Mouse (Mus musculus) colon, adult 2 months (tissue): ENCODE results near the gene Acadl. TPM values are rescaled to one million over a fixed set of nuclear protein-coding genes. Genes with fewer than 3 reads are reported as not detected.

Experiments used
- polyA plus RNA-seq: library from polyadenylated mRNA; depleted of rRNA; stranded (reverse); fragments of >200 nt; gene quantifications from 2 replicates; pipeline ENCODE4 v1.2.3, GENCODE M21; 2012; rRNA removed

Acadl gene
- 13.3 and 30.7 TPM in 2 replicates for polyA plus RNA-seq

GRCm38 (mm10) chr1:66862712-66863511, at the start of gene Acadl:
TSS of gene Acadl (minus strand) at chr1:66863277.

GRCm38 (mm10) chr1:66817453-66817839, 45.6 kb downstream of the Acadl start, which contains the start of gene Kansl1l:
TSS of gene Kansl1l (minus strand) at chr1:66817562.

Other genes starting within 250 kb of the Acadl start
- gene Rpe, start 162.4 kb downstream of the Acadl start, polyA plus RNA-seq, result 11.0 and 11.1 TPM in 2 replicates
- gene Kansl1l, start 45.7 kb downstream of the Acadl start, polyA plus RNA-seq, result 0.90 and 1.1 TPM in 2 replicates
- gene Myl1, start 82.1 kb upstream of the Acadl start, polyA plus RNA-seq, result 0.27 TPM in 1 of 2 replicates, not detected in the other
- 39.8 and 42.5 TPM in 2 replicates for gene Lancl1, start 175.6 kb upstream of the Acadl start, polyA plus RNA-seq